Mouse (Mus musculus) adrenal gland, adult (tissue): ENCODE measurements around the gene Nup205.

Experiments used
- DNase-seq, 2 experiments: peaks; one replicate each; pipeline ENCODE4 v3.0.0; 2022 to 2023; ENCODE audit warnings: low spot score in 1 of 2; ENCODE audit not compliant: inconsistent age in 2 of 2

Nup205 gene

GRCm38 (mm10) chr6:35277903-35278587 is 100.8 kb downstream of the Nup205 start:
- no peak for DNase-seq

- DNase-seq: no peak
Measured at GRCm38 (mm10) chr6:35279306-35279705, 102.1 kb downstream of the Nup205 start.

GRCm38 (mm10) chr6:35288114-35288761 is 111.0 kb downstream of the Nup205 start:
- peak; percentile 33 to 46 for DNase-seq

GRCm38 (mm10) chr6:35288920-35289319 is 111.7 kb downstream of the Nup205 start:
- DNase-seq: no peak

- DNase-seq: no peak
Measured at GRCm38 (mm10) chr6:35289676-35290075, 112.5 kb downstream of the Nup205 start.

- no peak for DNase-seq
Measured at GRCm38 (mm10) chr6:35294964-35295363, 117.7 kb downstream of the Nup205 start.

- DNase-seq: peak; percentile 87 to 90
Measured at GRCm38 (mm10) chr6:35297001-35297400, 119.8 kb downstream of the Nup205 start.
